Mouse (Mus musculus) forebrain, embryonic 12.5 days (tissue): Measurements from ENCODE around the gene Ctbp2. TPM values are rescaled to one million over a fixed set of nuclear protein-coding genes. Genes with fewer than 3 reads are reported as not detected.

Source experiments
- ATAC-seq: fragments of 200-750 bp; cut with Nextera tagmentation; 2 replicates; pipeline ENCODE4 v1.8.0; 2017; ENCODE audit warnings: moderate TSS enrichment; ENCODE audit not compliant: low FRiP score
- H3K27ac ChIP-seq: fragments of 300-500 bp; sonication (generic); 2 replicates; pipeline ENCODE4 v1.5.1; 2016; ENCODE audit warnings: mild to moderate bottlenecking
- H3K27me3 ChIP-seq: fragments of 300-500 bp; sonication (generic); 2 replicates; pipeline ENCODE4 v1.6.1; 2016; ENCODE audit warnings: mild to moderate bottlenecking
- H3K36me3 ChIP-seq: fragments of 300-500 bp; sonication (generic); replicated peaks from 2 replicates; pipeline ENCODE4 v1.6.1; 2016; ENCODE audit warnings: mild to moderate bottlenecking
- H3K4me1 ChIP-seq: fragments of 300-500 bp; sonication (generic); 2 replicates; pipeline ENCODE4 v1.6.1; 2016
- H3K4me2 ChIP-seq: fragments of 300-500 bp; sonication (generic); 2 replicates; pipeline ENCODE4 v1.6.1; 2016; ENCODE audit warnings: mild to moderate bottlenecking, moderate library complexity
- H3K4me3 ChIP-seq: fragments of 300-500 bp; sonication (generic); replicated peaks from 2 replicates; pipeline ENCODE4 v1.5.1; 2016; ENCODE audit warnings: mild to moderate bottlenecking
- H3K9ac ChIP-seq: fragments of 300-500 bp; sonication (generic); 2 replicates; pipeline ENCODE4 v1.6.1; 2016; ENCODE audit warnings: mild to moderate bottlenecking
- H3K9me3 ChIP-seq: fragments of 300-500 bp; sonication (generic); 2 replicates; pipeline ENCODE4 v1.6.1; 2016
- WGBS: fragments of 180-500 bp; shearing (Covaris S2); methylation state at CpG from one replicate; pipeline ENCODE4 v1.1.7; 2016; 5-methylcytosine and 5-hydroxymethylcytosine counted together
- polyA plus RNA-seq: library from polyadenylated mRNA; unstranded; fragments of >200 nt; fragmentation: Nextera tagmentation; extraction: Ambion mirVana; gene quantifications from 2 replicates; pipeline ENCODE4 v1.2.1, GENCODE M21; 2016

Ctbp2 gene
- polyA plus RNA-seq, 1 experiment from 2014 or later = 133 TPM

- Histone ChIP-seq H3K4me2 (no peak overlapping the region), H3K36me3 (no peaks in the 10 kb centered on the region), H3K9me3 (peaks cover 5% of the 10 kb centered on the region; the same call in 1 of the 2 replicates), H3K27ac (no peak overlapping the region), H3K27me3 (no peaks in the 10 kb centered on the region), H3K4me1 (no peaks in the 10 kb centered on the region), H3K9ac (no peak overlapping the region), H3K4me3 (no peak overlapping the region)
- 82% methylated on average over 5 of the region's 5 CpGs for WGBS
- no peak for ATAC-seq
Measured at GRCm38 (mm10) chr7:133133552-133133951, 9.4 kb upstream of the Ctbp2 start.

- WGBS = 90% methylated on average over 5 of the region's 5 CpGs
- H3K27me3 ChIP-seq = no peaks in the 10 kb centered on the region
- no peak overlapping the region for H3K4me2 ChIP-seq
- no peak overlapping the region for H3K9ac ChIP-seq
- H3K4me3 ChIP-seq = no peak overlapping the region
- H3K4me1 ChIP-seq = no peaks in the 10 kb centered on the region
- H3K36me3 ChIP-seq = no peaks in the 10 kb centered on the region
- H3K27ac ChIP-seq = no peak overlapping the region
- ATAC-seq = no peak
- H3K9me3 ChIP-seq = peaks cover 6% of the 10 kb centered on the region; the same call in 1 of the 2 replicates
Measured at GRCm38 (mm10) chr7:133132702-133133101, 8.5 kb upstream of the Ctbp2 start.

GRCm38 (mm10) chr7:133124701-133125485 is 739 bp upstream of the Ctbp2 start:
- peak overlapping the region; percentile 100; the same call in 1 of the 2 replicates for H3K27ac ChIP-seq

GRCm38 (mm10) chr7:133123244-133123998 is 733 bp downstream of the Ctbp2 start, which contains the start of gene Fgfr2:
Gene Fgfr2, minus strand, starts transcription at chr7:133123350.
- peak within 1 kb of the TSS; percentile 97 for H3K4me2 ChIP-seq
- peaks cover 39% of the 10 kb centered on the region for H3K4me1 ChIP-seq
- H3K27me3 ChIP-seq = peaks cover 22% of the 10 kb centered on the region
- H3K4me3 ChIP-seq = peak within 1 kb of the TSS; percentile 97
- H3K27ac ChIP-seq = peak within 1 kb of the TSS; percentile 100
- H3K9ac ChIP-seq = peak within 1 kb of the TSS; percentile 98
- peak; percentile 77 for ATAC-seq
- H3K9me3 ChIP-seq = 0 out of 2 replicates have a peak, but pooled peaks cover under 1% of the 10 kb centered on the region
- H3K36me3 ChIP-seq = no peaks in the 10 kb centered on the region
- WGBS = 1% methylated on average over 29 of the region's 53 CpGs

More at GRCm38 (mm10) chr7:133124701-133125485, 739 bp upstream of the Ctbp2 start:
- peak overlapping the region; percentile 97 for H3K4me2 ChIP-seq
- WGBS = 5% methylated on average over 34 of the region's 34 CpGs
- no peak for ATAC-seq
- peaks cover 26% of the 10 kb centered on the region for H3K4me1 ChIP-seq
- peak overlapping the region; percentile 98 for H3K9ac ChIP-seq
- peaks cover 6% of the 10 kb centered on the region; the same call in 1 of the 2 replicates for H3K9me3 ChIP-seq
- no peaks in the 10 kb centered on the region for H3K36me3 ChIP-seq
- H3K4me3 ChIP-seq = peak overlapping the region; percentile 97
- H3K27me3 ChIP-seq = peaks cover 22% of the 10 kb centered on the region

GRCm38 (mm10) chr7:133122379-133123243 is 1.5 kb downstream of the Ctbp2 start:
- Histone ChIP-seq H3K27me3 (peaks cover 22% of the 10 kb centered on the region), H3K27ac (peak overlapping the region; percentile 100), H3K36me3 (no peaks in the 10 kb centered on the region), H3K9ac (peak overlapping the region; percentile 98), H3K4me1 (peaks cover 46% of the 10 kb centered on the region), H3K4me2 (peak overlapping the region; percentile 97), H3K9me3 (no peaks in the 10 kb centered on the region), H3K4me3 (peak overlapping the region; percentile 97)
- WGBS = under 1% methylated on average over 69 of the region's 102 CpGs
- peak; percentile 13 for ATAC-seq

GRCm38 (mm10) chr7:133121661-133122378 is 2.3 kb downstream of the Ctbp2 start:
- Histone ChIP-seq H3K4me1 (peaks cover 54% of the 10 kb centered on the region), H3K27ac (peak overlapping the region; percentile 100), H3K27me3 (peaks cover 18% of the 10 kb centered on the region), H3K9me3 (no peaks in the 10 kb centered on the region), H3K4me2 (peak overlapping the region; percentile 97), H3K4me3 (peak overlapping the region; percentile 97), H3K9ac (peak overlapping the region; percentile 98), H3K36me3 (no peaks in the 10 kb centered on the region)
- WGBS = under 1% methylated on average over 82 of the region's 94 CpGs
- peak; percentile 39 for ATAC-seq

- H3K4me3 ChIP-seq = peak overlapping the region; percentile 97
- WGBS = under 1% methylated on average over 14 of the region's 14 CpGs
Measured at GRCm38 (mm10) chr7:133121080-133121607, 3.0 kb downstream of the Ctbp2 start.

GRCm38 (mm10) chr7:133120221-133120751 is 3.9 kb downstream of the Ctbp2 start:
- Histone ChIP-seq H3K27me3 (peaks cover 4% of the 10 kb centered on the region), H3K4me3 (peak overlapping the region; percentile 97), H3K27ac (0 out of 2 replicates have a peak overlapping the region, but pooled peaks have one; percentile 38), H3K9ac (peak overlapping the region; percentile 21), H3K4me1 (peaks cover 69% of the 10 kb centered on the region), H3K36me3 (no peaks in the 10 kb centered on the region), H3K9me3 (no peaks in the 10 kb centered on the region), H3K4me2 (peak overlapping the region; percentile 97)
- 1% methylated on average over 15 of the region's 15 CpGs for WGBS
- ATAC-seq = no peak

More at GRCm38 (mm10) chr7:133121080-133121607, 3.0 kb downstream of the Ctbp2 start:
- Histone ChIP-seq H3K36me3 (no peaks in the 10 kb centered on the region), H3K4me1 (peaks cover 60% of the 10 kb centered on the region), H3K4me2 (peak overlapping the region; percentile 97), H3K9ac (peak overlapping the region; percentile 98), H3K9me3 (no peaks in the 10 kb centered on the region), H3K27me3 (peaks cover 12% of the 10 kb centered on the region), H3K27ac (peak overlapping the region; percentile 100)
- ATAC-seq = no peak

GRCm38 (mm10) chr7:133117815-133118214 is 6.3 kb downstream of the Ctbp2 start:
- peak overlapping the region; percentile 24 for H3K4me2 ChIP-seq
- no peak overlapping the region for H3K4me3 ChIP-seq
- peaks cover 79% of the 10 kb centered on the region for H3K4me1 ChIP-seq
- no peaks in the 10 kb centered on the region for H3K27me3 ChIP-seq
- WGBS = 7% methylated on average over 2 of the region's 2 CpGs
- ATAC-seq = no peak
- peak overlapping the region; percentile 50; the same call in 1 of the 2 replicates for H3K27ac ChIP-seq
- H3K36me3 ChIP-seq = no peaks in the 10 kb centered on the region
- no peaks in the 10 kb centered on the region for H3K9me3 ChIP-seq
- H3K9ac ChIP-seq = no peak overlapping the region

- Histone ChIP-seq H3K9me3 (no peaks in the 10 kb centered on the region), H3K27ac (no peak overlapping the region), H3K4me2 (no peak overlapping the region), H3K4me3 (no peak overlapping the region), H3K27me3 (no peaks in the 10 kb centered on the region), H3K9ac (no peak overlapping the region), H3K4me1 (peaks cover 92% of the 10 kb centered on the region), H3K36me3 (no peaks in the 10 kb centered on the region)
- ATAC-seq = no peak
Measured at GRCm38 (mm10) chr7:133116542-133116941, 7.6 kb downstream of the Ctbp2 start.

- H3K4me1 ChIP-seq = peaks cover 96% of the 10 kb centered on the region
Measured at GRCm38 (mm10) chr7:133115886-133116285, 8.3 kb downstream of the Ctbp2 start.

More at GRCm38 (mm10) chr7:133115886-133116285, 8.3 kb downstream of the Ctbp2 start:
- Histone ChIP-seq H3K4me3 (no peak overlapping the region), H3K27ac (no peak overlapping the region), H3K4me2 (peak overlapping the region; percentile 22), H3K36me3 (no peaks in the 10 kb centered on the region), H3K27me3 (no peaks in the 10 kb centered on the region), H3K9me3 (no peaks in the 10 kb centered on the region), H3K9ac (no peak overlapping the region)
- ATAC-seq = no peak
- WGBS = 16% methylated on average over 15 of the region's 15 CpGs
